Mouse (Mus musculus): ENCODE data around the gene Ostm1. TPM values are rescaled to one million over a fixed set of nuclear protein-coding genes. Genes with fewer than 3 reads are reported as not detected.

The Ostm1 gene
- total and polyA plus RNA-seq, 3 experiments: 4.0 to 60.5 (median 24.5) TPM

DNA sequence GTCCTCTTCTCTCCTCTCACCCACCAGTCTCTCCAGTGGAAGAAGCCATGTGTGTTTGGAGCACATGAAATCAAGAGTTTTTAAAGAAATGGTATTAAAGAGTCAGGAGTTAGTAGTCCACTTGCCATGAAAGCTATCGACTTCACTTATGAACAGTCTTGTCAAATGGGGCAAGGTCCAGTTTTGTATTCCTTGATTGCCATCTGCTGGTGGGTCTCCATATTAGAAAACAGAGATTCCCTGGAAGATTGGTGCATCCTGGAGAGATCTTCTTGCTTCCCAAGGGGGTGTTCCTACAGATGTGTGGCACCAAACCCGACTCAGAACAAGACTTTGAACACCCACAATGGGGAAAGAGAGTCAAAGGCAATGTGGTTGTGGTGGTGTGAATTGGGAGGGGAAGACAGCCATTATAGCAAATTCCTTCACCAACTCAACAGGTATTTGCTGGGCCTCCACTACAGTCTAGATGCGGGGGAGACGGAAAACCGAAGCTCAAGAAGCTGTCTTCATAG is 151.0 kb downstream of the Ostm1 start:
- no peak for TF ChIP-seq CTCF (IDR thresholded peaks at IDR 0.05; ENCODE audit: low read depth, low read length)
- TF ChIP-seq GATA2 (IDR thresholded peaks at IDR 0.05; ENCODE audit: borderline replicate concordance, low read depth, low read length): no peak
- no peak for TF ChIP-seq POLR2AphosphoS5 (IDR thresholded peaks at IDR 0.05; ENCODE audit: insufficient replicate concordance, low read depth, low read length)
- no peak for TF ChIP-seq TAL1 (conservative IDR thresholded peaks at IDR 0.05; ENCODE audit: low read depth, low read length)
- Histone ChIP-seq H3K27me3 (ENCODE audit: insufficient read depth, low read length) (peaks cover 40% of the 10 kb centered on the region), H3K4me3 (ENCODE audit: low read depth, low read length) (no peak overlapping the region), H3K9me3 (replicated peaks) (no peaks in the 10 kb centered on the region), H3K36me3 (replicated peaks) (no peaks in the 10 kb centered on the region), H3K4me1 (ENCODE audit: insufficient read depth, low read depth, low read length) (no peaks in the 10 kb centered on the region)
- DNase-seq (ENCODE audit: low spot score) (no peak), ATAC-seq (ENCODE audit: extremely low read depth, insufficient number of reproducible peaks, low FRiP score, poor library complexity, severe bottlenecking) (no peak)

DNA sequence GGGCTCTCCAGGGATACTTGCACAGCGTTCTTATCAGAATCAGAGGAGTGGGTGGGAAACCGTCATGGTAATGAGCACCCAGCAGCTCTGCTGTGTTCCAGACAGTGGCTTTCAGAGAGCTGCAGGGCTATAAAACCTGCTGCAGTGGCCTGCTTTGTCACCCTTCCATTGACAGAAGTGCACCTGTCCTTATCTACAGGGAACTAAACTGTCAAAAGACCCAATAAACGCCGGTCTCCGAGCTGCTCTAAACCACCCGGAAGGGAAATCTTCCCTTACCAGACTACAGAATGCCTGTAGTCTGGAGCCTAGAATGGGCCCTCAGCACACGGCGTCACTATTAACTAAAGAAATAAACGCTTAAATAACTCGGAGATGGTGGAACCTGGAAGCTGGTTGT is 168.2 kb downstream of the Ostm1 start:
- Histone ChIP-seq H3K27me3 (ENCODE audit: insufficient read depth, low read length) (peaks cover 26% of the 10 kb centered on the region), H3K4me3 (ENCODE audit: low read depth, low read length) (no peak overlapping the region), H3K4me1 (ENCODE audit: insufficient read depth, low read depth, low read length) (no peaks in the 10 kb centered on the region), H3K9me3 (replicated peaks) (no peaks in the 10 kb centered on the region), H3K36me3 (replicated peaks) (no peaks in the 10 kb centered on the region)
- TF ChIP-seq GATA2 (IDR thresholded peaks at IDR 0.05; ENCODE audit: borderline replicate concordance, low read depth, low read length) (no peak), CTCF (IDR thresholded peaks at IDR 0.05; ENCODE audit: low read depth, low read length) (no peak), POLR2AphosphoS5 (IDR thresholded peaks at IDR 0.05; ENCODE audit: insufficient replicate concordance, low read depth, low read length) (no peak), GATA1 (IDR thresholded peaks at IDR 0.05; ENCODE audit: borderline replicate concordance, low read length) (no peak), TAL1 (conservative IDR thresholded peaks at IDR 0.05; ENCODE audit: low read depth, low read length) (no peak)
- ATAC-seq (ENCODE audit: extremely low read depth, insufficient number of reproducible peaks, low FRiP score, poor library complexity, severe bottlenecking) (no peak), DNase-seq (ENCODE audit: low spot score) (no peak)

Other genes with a start within 250 kb of the Ostm1 start
- 8.8 and 9.2 TPM in 2 replicates for gene Afg1l, start 105.3 kb upstream of the Ostm1 start, total RNA-seq (2014; fragmentation: Nextera tagmentation)
- gene Afg1l, start 105.3 kb upstream of the Ostm1 start, total RNA-seq (2017): 7.6 and 8.4 TPM in 2 replicates
- 3.7 and 4.6 TPM in 2 replicates for gene Afg1l, start 105.3 kb upstream of the Ostm1 start, polyA plus RNA-seq (2012)
- 577 and 618 TPM in 2 replicates for gene Snx3, start 81.8 kb upstream of the Ostm1 start, total RNA-seq (2014; fragmentation: Nextera tagmentation)
- 250 and 278 TPM in 2 replicates for gene Snx3, start 81.8 kb upstream of the Ostm1 start, total RNA-seq (2017)
- gene Snx3, start 81.8 kb upstream of the Ostm1 start, polyA plus RNA-seq (2012): 272 and 292 TPM in 2 replicates
- not detected in 2 replicates for gene Nr2e1, start 190 bp upstream of the Ostm1 start, total RNA-seq (2014; fragmentation: Nextera tagmentation)
- gene Nr2e1, start 190 bp upstream of the Ostm1 start, total RNA-seq (2017): 0.06 TPM in 1 of 2 replicates, not detected in the other
- not detected in 2 replicates for gene Nr2e1, start 190 bp upstream of the Ostm1 start, polyA plus RNA-seq (2012)
- gene Sec63, start 177.7 kb downstream of the Ostm1 start, total RNA-seq (2014; fragmentation: Nextera tagmentation): 17.5 and 19.8 TPM in 2 replicates
- gene Sec63, start 177.7 kb downstream of the Ostm1 start, total RNA-seq (2017): 10.5 and 15.6 TPM in 2 replicates
- 3.7 and 4.0 TPM in 2 replicates for gene Sec63, start 177.7 kb downstream of the Ostm1 start, polyA plus RNA-seq (2012)